In the genomic region with DNA sequence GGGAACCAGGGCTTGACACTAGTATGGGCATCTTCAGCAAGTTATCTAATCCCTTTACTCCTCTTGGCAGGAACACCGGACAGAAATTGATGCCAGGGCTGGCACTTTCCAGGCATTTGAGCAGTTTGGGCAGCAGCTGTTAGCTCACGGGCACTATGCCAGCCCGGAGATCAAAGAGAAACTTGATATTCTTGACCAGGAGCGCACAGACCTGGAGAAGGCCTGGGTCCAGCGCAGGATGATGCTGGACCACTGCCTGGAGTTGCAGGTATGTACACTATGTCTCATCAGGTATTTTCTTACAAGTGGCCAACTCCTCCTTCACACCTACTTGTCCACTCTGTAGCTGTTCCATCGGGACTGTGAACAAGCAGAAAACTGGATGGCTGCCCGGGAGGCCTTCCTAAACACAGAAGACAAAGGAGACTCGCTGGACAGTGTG, we compare ENCODE assay signal across 9 mouse cellular contexts. TPM values are rescaled to one million over a fixed set of nuclear protein-coding genes. Genes with fewer than 3 reads are reported as not detected.
A peak's percentile ranks its signal among the peaks of the same experiment; 100 is the strongest.
DNase-seq lines count a peak whose midpoint lies in the region; ATAC-seq and TF ChIP-seq lines count a peak whose summit lies in the region.
"Had no signal": no experiment of that assay in that cellular context is flagged by ENCODE, and none has a peak within 500 bp of the region (broad histone marks: within the 10 kb centered on the region; RNA-seq: fewer than 3 reads in every experiment).

No protein-coding gene starts in this region.

- H3K4me2 ChIP-seq in hindbrain, embryonic 16.5 days (ENCODE audit: low read length) = no peak overlapping the region
- no peak overlapping the region for H3K4me2 ChIP-seq in lung, embryonic 14.5 days
- no peak overlapping the region for H3K4me2 ChIP-seq in kidney, embryonic 15.5 days
- H3K4me2 ChIP-seq: liver, embryonic 13.5 days had no signal

- H3K27ac ChIP-seq in hindbrain, embryonic 16.5 days (ENCODE audit: low read depth, low read length) = peak overlapping the region; percentile 36; the same call in 1 of the 2 replicates
- H3K27ac ChIP-seq in hindbrain, embryonic 10.5 days = no peak overlapping the region
- no peak overlapping the region for H3K27ac ChIP-seq in lung, embryonic 14.5 days (ENCODE audit: low read depth)
- H3K27ac ChIP-seq in kidney, embryonic 15.5 days = no peak overlapping the region
- H3K27ac ChIP-seq: liver, embryonic 13.5 days had no signal

- no peak for TF ChIP-seq CTCF in lung, embryonic 14.5 days (IDR thresholded peaks at IDR 0.05; ENCODE audit: low read depth)

- ATAC-seq in hindbrain, embryonic 16.5 days = peak; percentile 64; the same call in 1 of the 2 replicates
- ATAC-seq in lung, embryonic 14.5 days (ENCODE audit: insufficient read depth) = no peak
- no peak for ATAC-seq in kidney, embryonic 15.5 days (replicated peaks; ENCODE audit: low FRiP score)

- H3K4me3 ChIP-seq in hindbrain, embryonic 16.5 days (ENCODE audit: low read length) = no peak overlapping the region
- no peak overlapping the region for H3K4me3 ChIP-seq in hindbrain, embryonic 10.5 days
- H3K4me3 ChIP-seq in lung, embryonic 14.5 days (ENCODE audit: low read depth, low read length) = no peak overlapping the region
- no peak overlapping the region for H3K4me3 ChIP-seq in kidney, embryonic 15.5 days (replicated peaks)
- H3K4me3 ChIP-seq: liver, embryonic 13.5 days had no signal

- H3K4me1 ChIP-seq in hindbrain, embryonic 16.5 days (ENCODE audit: control insufficient read depth, insufficient read depth, low read depth, low read length) = no peaks in the 10 kb centered on the region
- no peaks in the 10 kb centered on the region for H3K4me1 ChIP-seq in hindbrain, embryonic 10.5 days (replicated peaks)
- H3K4me1 ChIP-seq in lung, embryonic 14.5 days (ENCODE audit: insufficient read depth) = no peaks in the 10 kb centered on the region
- H3K4me1 ChIP-seq in kidney, embryonic 15.5 days = no peaks in the 10 kb centered on the region
- H3K4me1 ChIP-seq: liver, embryonic 13.5 days had no signal

- no peaks in the 10 kb centered on the region for H3K9me3 ChIP-seq in hindbrain, embryonic 16.5 days (ENCODE audit: control insufficient read depth, low read length)
- no peaks in the 10 kb centered on the region for H3K9me3 ChIP-seq in hindbrain, embryonic 10.5 days
- no peaks in the 10 kb centered on the region for H3K9me3 ChIP-seq in lung, embryonic 14.5 days (ENCODE audit: low read depth, low read length)
- H3K9me3 ChIP-seq in kidney, embryonic 15.5 days (replicated peaks) = no peaks in the 10 kb centered on the region
- H3K9me3 ChIP-seq: liver, embryonic 13.5 days had no signal

- no peaks in the 10 kb centered on the region for H3K27me3 ChIP-seq in hindbrain, embryonic 16.5 days (replicated peaks; ENCODE audit: control insufficient read depth, insufficient read depth, low read length)
- no peaks in the 10 kb centered on the region for H3K27me3 ChIP-seq in hindbrain, embryonic 10.5 days (ENCODE audit: insufficient read depth, poor library complexity, severe bottlenecking)
- no peaks in the 10 kb centered on the region for H3K27me3 ChIP-seq in lung, embryonic 14.5 days (ENCODE audit: insufficient read depth, low read length)
- no peaks in the 10 kb centered on the region for H3K27me3 ChIP-seq in kidney, embryonic 15.5 days
- H3K27me3 ChIP-seq: liver, embryonic 13.5 days had no signal

- no peak for DNase-seq in hindbrain, embryonic 10.5 days (ENCODE audit: low spot score)
- DNase-seq in adrenal gland, adult 2 months = peak; percentile 70
- DNase-seq in cerebellum, postnatal 36 days = peak; percentile 83 to 84
- peak; percentile 24 for DNase-seq in lung, embryonic 14.5 days
- DNase-seq in spleen, postnatal 36 days (ENCODE audit: low spot score in 2 of 2) = no peak
- no peak for DNase-seq in spleen, adult 12 weeks (ENCODE audit: low spot score)
- DNase-seq: liver, embryonic 13.5 days had no signal

- H3K9ac ChIP-seq in hindbrain, embryonic 16.5 days (ENCODE audit: low read depth, low read length) = no peak overlapping the region
- H3K9ac ChIP-seq in lung, embryonic 14.5 days = no peak overlapping the region
- H3K9ac ChIP-seq in kidney, embryonic 15.5 days = no peak overlapping the region
- H3K9ac ChIP-seq: liver, embryonic 13.5 days had no signal

- 74% methylated on average over 8 of the region's 8 CpGs for WGBS in hindbrain, embryonic 16.5 days
- WGBS in hindbrain, embryonic 10.5 days = 94% methylated on average over 8 of the region's 8 CpGs
- 84% methylated on average over 8 of the region's 8 CpGs for WGBS in lung, embryonic 14.5 days
- 90% methylated on average over 8 of the region's 8 CpGs for WGBS in kidney, embryonic 15.5 days

- H3K36me3 ChIP-seq in hindbrain, embryonic 16.5 days (ENCODE audit: control insufficient read depth, insufficient read depth, low read length) = peaks cover 89% of the 10 kb centered on the region
- H3K36me3 ChIP-seq in hindbrain, embryonic 10.5 days = peaks cover 100% of the 10 kb centered on the region
- H3K36me3 ChIP-seq in lung, embryonic 14.5 days (ENCODE audit: insufficient read depth) = peaks cover 97% of the 10 kb centered on the region
- H3K36me3 ChIP-seq in kidney, embryonic 15.5 days = peaks cover 99% of the 10 kb centered on the region

RNA-seq across cellular contexts. Expression of a gene that starts 37.8 kb away (rescaled TPM):
- polyA plus RNA-seq in hindbrain, embryonic 16.5 days (2015; fragmentation: Nextera tagmentation; extraction: Ambion mirVana) = 76.4 and 78.1 TPM in 2 replicates
- 27.3 and 36.7 TPM in 2 replicates for polyA plus RNA-seq in hindbrain, embryonic 10.5 days (2016; fragmentation: Nextera tagmentation; extraction: Ambion mirVana)
- 10 to 100 TPM; 14.7 to 22.0 TPM for total RNA-seq in adrenal gland, adult 2 months (2021)
- 59.2 and 62.5 TPM in 2 replicates for polyA plus RNA-seq in adrenal gland, adult 2 months (2012; rRNA removed)
- 27.7 and 28.5 TPM in 2 replicates for polyA plus RNA-seq in lung, embryonic 14.5 days (2014; fragmentation: Nextera tagmentation; extraction: Ambion mirVana)
- 34.8 and 40.7 TPM in 2 replicates for polyA plus RNA-seq in kidney, embryonic 15.5 days (2015; fragmentation: Nextera tagmentation; extraction: Ambion mirVana)

RNA-seq across cellular contexts. Expression of a gene that starts 45.5 kb away (rescaled TPM):
- 234 and 268 TPM in 2 replicates for polyA plus RNA-seq in hindbrain, embryonic 16.5 days (2015; fragmentation: Nextera tagmentation; extraction: Ambion mirVana)
- 115 and 120 TPM in 2 replicates for polyA plus RNA-seq in hindbrain, embryonic 10.5 days (2016; fragmentation: Nextera tagmentation; extraction: Ambion mirVana)
- 100 to 1,000 TPM; 192 to 206 TPM for total RNA-seq in adrenal gland, adult 2 months (2021)
- 70.2 and 77.0 TPM in 2 replicates for polyA plus RNA-seq in adrenal gland, adult 2 months (2012; rRNA removed)
- polyA plus RNA-seq in lung, embryonic 14.5 days (2014; fragmentation: Nextera tagmentation; extraction: Ambion mirVana) = 149 and 154 TPM in 2 replicates
- 82.0 and 103 TPM in 2 replicates for polyA plus RNA-seq in kidney, embryonic 15.5 days (2015; fragmentation: Nextera tagmentation; extraction: Ambion mirVana)

RNA-seq across cellular contexts. Expression of a gene that starts 46.3 kb away (rescaled TPM):
- polyA plus RNA-seq in hindbrain, embryonic 16.5 days (2015; fragmentation: Nextera tagmentation; extraction: Ambion mirVana) = 284 and 285 TPM in 2 replicates
- 607 and 799 TPM in 2 replicates for polyA plus RNA-seq in hindbrain, embryonic 10.5 days (2016; fragmentation: Nextera tagmentation; extraction: Ambion mirVana)
- total RNA-seq in adrenal gland, adult 2 months (2021) = 100 to 1,000 TPM; 202 to 236 TPM
- 94.3 and 101 TPM in 2 replicates for polyA plus RNA-seq in adrenal gland, adult 2 months (2012; rRNA removed)
- polyA plus RNA-seq in lung, embryonic 14.5 days (2014; fragmentation: Nextera tagmentation; extraction: Ambion mirVana) = 564 and 591 TPM in 2 replicates
- 486 and 529 TPM in 2 replicates for polyA plus RNA-seq in kidney, embryonic 15.5 days (2015; fragmentation: Nextera tagmentation; extraction: Ambion mirVana)

Comparison
In these comparisons a context has a peak if more than half of its experiments do, and no peak if none do; other contexts are left out.
1. DNase-seq: peak in adrenal gland, adult 2 months (single experiment), cerebellum, postnatal 36 days (2 of 2) and lung, embryonic 14.5 days (single experiment); none in hindbrain, embryonic 10.5 days (single experiment), spleen, postnatal 36 days (0 of 2) and spleen, adult 12 weeks (single experiment).